Mouse (Mus musculus) MEL (cell line): ENCODE results near the gene Ccdc3. TPM values are rescaled to one million over a fixed set of nuclear protein-coding genes. Genes with fewer than 3 reads are reported as not detected.

Experiments used
- DNase-seq: peaks from one replicate; pipeline ENCODE4 v3.0.0; 2011; ENCODE audit warnings: low read depth, low spot score
- H3K27ac ChIP-seq: 2 replicates; pipeline ENCODE4 v1.5.1; 2012; ENCODE audit warnings: low read depth, mild to moderate bottlenecking, control low read depth, low read length, moderate library complexity; ENCODE audit not compliant: control insufficient read depth
- H3K27me3 ChIP-seq, 2 experiments: fragments of 150-350 bp in 1 of 2; sonication (generic) in 1 of 2; 2 replicates each; pipeline ENCODE4 v1.6.1; 2012; ENCODE audit warnings: low read length in 2 of 2, mild to moderate bottlenecking in 2 of 2, improper control_type of control experiment in 1 of 2, moderate library complexity in 1 of 2; ENCODE audit not compliant: insufficient read depth in 2 of 2, control insufficient read depth in 1 of 2
- H3K36me3 ChIP-seq, 2 experiments: 2 replicates each; pipeline ENCODE4 v1.6.1; 2012 to 2014; ENCODE audit warnings: low read length in 2 of 2, improper control_type of control experiment in 1 of 2, inconsistent platforms in 1 of 2, mild to moderate bottlenecking in 1 of 2; ENCODE audit not compliant: insufficient read depth in 2 of 2, control insufficient read depth in 1 of 2
- H3K4me1 ChIP-seq, 2 experiments: fragments of 150-350 bp in 1 of 2; sonication (generic) in 1 of 2; 2 replicates each; pipeline ENCODE4 v1.6.1; 2012; ENCODE audit warnings: low read length in 2 of 2, improper control_type of control experiment in 1 of 2, mild to moderate bottlenecking in 1 of 2; ENCODE audit not compliant: insufficient read depth in 2 of 2, control insufficient read depth in 1 of 2
- H3K4me3 ChIP-seq, 2 experiments: fragments of 150-350 bp in 1 of 2; sonication (generic) in 1 of 2; 2 replicates each; pipeline ENCODE4 v1.5.1; 2012; ENCODE audit warnings: low read depth in 2 of 2, low read length in 2 of 2, mild to moderate bottlenecking in 2 of 2, moderate library complexity in 2 of 2, control low read depth in 1 of 2, improper control_type of control experiment in 1 of 2; ENCODE audit not compliant: control insufficient read depth in 1 of 2, insufficient read depth in 1 of 2
- H3K79me2 ChIP-seq: 2 replicates; pipeline ENCODE4 v1.6.1; 2012; ENCODE audit warnings: mild to moderate bottlenecking, low read length, moderate library complexity; ENCODE audit not compliant: control insufficient read depth, poor library complexity, insufficient read depth
- H3K9ac ChIP-seq: 2 replicates; pipeline ENCODE4 v1.6.1; 2012; ENCODE audit warnings: low read depth, mild to moderate bottlenecking, control low read depth, low read length, moderate library complexity; ENCODE audit not compliant: control insufficient read depth, poor library complexity, severe bottlenecking
- H3K9me3 ChIP-seq: fragments of 150-350 bp; sonication (generic); replicated peaks from 2 replicates; pipeline ENCODE4 v1.6.1; 2012; ENCODE audit warnings: mild to moderate bottlenecking, low read length, improper control_type of control experiment, moderate library complexity; ENCODE audit not compliant: insufficient read depth
- BHLHE40 ChIP-seq: IDR thresholded peaks from 2 replicates; pipeline ENCODE4 v1.6.1; 2012; ENCODE audit warnings: low read depth, mild to moderate bottlenecking, inconsistent platforms, low read length, improper control_type of control experiment, borderline replicate concordance
- CHD1 ChIP-seq: IDR thresholded peaks from 2 replicates; pipeline ENCODE4 v1.6.1; 2012; ENCODE audit warnings: low read depth, mild to moderate bottlenecking, inconsistent platforms, low read length, improper control_type of control experiment
- CHD2 ChIP-seq: IDR thresholded peaks from 2 replicates; pipeline ENCODE4 v1.6.1; 2011; ENCODE audit warnings: low read length, improper control_type of control experiment
- ELF1 ChIP-seq: IDR thresholded peaks from 2 replicates; pipeline ENCODE4 v1.6.1; 2014; ENCODE audit warnings: low read depth, mild to moderate bottlenecking, inconsistent platforms, low read length, improper control_type of control experiment, moderate library complexity
- EP300 ChIP-seq, 2 experiments: IDR thresholded peaks; 2 replicates each; pipeline ENCODE4 v1.6.1; 2011; ENCODE audit warnings: improper control_type of control experiment in 2 of 2, low read length in 2 of 2, low read depth in 1 of 2, mild to moderate bottlenecking in 1 of 2
- ETS1 ChIP-seq: IDR thresholded peaks from 2 replicates; pipeline ENCODE4 v1.6.1; 2012; ENCODE audit warnings: low read depth, mild to moderate bottlenecking, inconsistent platforms, low read length, improper control_type of control experiment, moderate library complexity
- KAT2A ChIP-seq: conservative IDR thresholded peaks from 2 replicates; pipeline ENCODE4 v1.6.1; 2012; ENCODE audit warnings: low read depth, low read length, improper control_type of control experiment, inconsistent platforms
- MXI1 ChIP-seq: IDR thresholded peaks from 2 replicates; pipeline ENCODE4 v1.6.1; 2011; ENCODE audit warnings: mild to moderate bottlenecking, low read depth, low read length, improper control_type of control experiment
- MYB ChIP-seq: IDR thresholded peaks from 2 replicates; pipeline ENCODE4 v1.6.1; 2011; ENCODE audit warnings: mild to moderate bottlenecking, low read depth, low read length, improper control_type of control experiment
- MYC ChIP-seq: IDR thresholded peaks from 2 replicates; pipeline ENCODE4 v1.6.1; 2011; ENCODE audit warnings: low read depth, mild to moderate bottlenecking, low read length, improper control_type of control experiment, moderate library complexity
- POLR2AphosphoS5 ChIP-seq: IDR thresholded peaks from 2 replicates; pipeline ENCODE4 v1.6.1; 2012; ENCODE audit warnings: low read depth, borderline replicate concordance, mild to moderate bottlenecking, inconsistent platforms, low read length, moderate library complexity, mixed read lengths
- RAD21 ChIP-seq: IDR thresholded peaks from 2 replicates; pipeline ENCODE4 v1.6.1; 2011; ENCODE audit warnings: mild to moderate bottlenecking, low read depth, low read length, improper control_type of control experiment
- RCOR1 ChIP-seq: IDR thresholded peaks from 2 replicates; pipeline ENCODE4 v1.6.1; 2012; ENCODE audit warnings: low read depth, mild to moderate bottlenecking, inconsistent platforms, low read length, improper control_type of control experiment
- SIN3A ChIP-seq: IDR thresholded peaks from 2 replicates; pipeline ENCODE4 v1.6.1; 2012; ENCODE audit warnings: low read length, improper control_type of control experiment, inconsistent platforms
- SMC3 ChIP-seq: IDR thresholded peaks from 2 replicates; pipeline ENCODE4 v1.6.1; 2011; ENCODE audit warnings: low read depth, low read length, improper control_type of control experiment
- TCF12 ChIP-seq: IDR thresholded peaks from 2 replicates; pipeline ENCODE4 v1.6.1; 2014; ENCODE audit warnings: low read depth, mild to moderate bottlenecking, inconsistent platforms, low read length, improper control_type of control experiment, moderate library complexity
- UBTF ChIP-seq: IDR thresholded peaks from 2 replicates; pipeline ENCODE4 v1.6.1; 2012; ENCODE audit warnings: low read depth, mild to moderate bottlenecking, inconsistent platforms, low read length, improper control_type of control experiment, moderate library complexity, borderline replicate concordance; ENCODE audit not compliant: insufficient read depth
- ZMIZ1 ChIP-seq: IDR thresholded peaks from 2 replicates; pipeline ENCODE4 v1.6.1; 2012; ENCODE audit warnings: low read depth, mild to moderate bottlenecking, inconsistent platforms, low read length, improper control_type of control experiment, moderate library complexity
- polyA plus RNA-seq, 2 experiments: library from polyadenylated mRNA; stranded (reverse) in 1 of 2; unstranded in 1 of 2; fragments of >175 nt in 1 of 2; fragments of >200 nt in 1 of 2; gene quantifications; 2 replicates each; pipeline versions ENCODE4 v1.2.1 to v1.2.4; 2012; ENCODE audit warnings: low replicate concordance in 2 of 2, low read depth in 1 of 2; ENCODE audit not compliant: insufficient read length in 2 of 2, insufficient read depth in 1 of 2, missing spikeins in 1 of 2
- total RNA-seq: library from RNA; depleted of rRNA; stranded (reverse); fragments of 300-350 nt; gene quantifications from 2 replicates; pipeline ENCODE4 v1.2.3, GENCODE M21; 2012

The Ccdc3 gene
- total and polyA plus RNA-seq, 3 experiments, result not detected

DNA sequence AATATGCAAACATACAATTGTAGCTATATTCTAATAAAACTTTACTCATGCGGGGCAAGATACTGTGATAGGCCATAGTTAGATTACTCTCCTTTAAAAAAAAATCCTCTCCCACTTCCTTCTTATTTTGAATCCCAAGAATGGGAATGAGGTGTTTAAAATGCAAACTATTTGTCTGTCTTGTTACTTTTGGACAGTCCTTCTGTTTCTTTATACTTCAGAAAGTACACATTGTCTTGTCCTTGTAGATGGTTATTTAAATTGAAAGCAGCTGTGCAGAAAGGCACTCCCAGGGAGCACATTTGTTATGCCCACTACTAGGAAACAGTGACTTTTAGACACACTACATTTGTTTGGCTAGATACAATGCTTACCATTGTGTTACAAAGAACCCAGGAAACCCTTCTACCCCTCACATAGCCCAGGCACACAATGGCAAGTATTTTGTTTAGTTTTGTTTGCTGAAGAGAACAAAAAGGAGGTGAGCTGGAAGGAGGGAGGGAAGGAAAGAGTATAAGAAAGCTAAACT, 82.3 kb downstream of the Ccdc3 start (continued):
- TF ChIP-seq UBTF, result no peak
- TF ChIP-seq, all 39 proteins: peak for 0

DNA sequence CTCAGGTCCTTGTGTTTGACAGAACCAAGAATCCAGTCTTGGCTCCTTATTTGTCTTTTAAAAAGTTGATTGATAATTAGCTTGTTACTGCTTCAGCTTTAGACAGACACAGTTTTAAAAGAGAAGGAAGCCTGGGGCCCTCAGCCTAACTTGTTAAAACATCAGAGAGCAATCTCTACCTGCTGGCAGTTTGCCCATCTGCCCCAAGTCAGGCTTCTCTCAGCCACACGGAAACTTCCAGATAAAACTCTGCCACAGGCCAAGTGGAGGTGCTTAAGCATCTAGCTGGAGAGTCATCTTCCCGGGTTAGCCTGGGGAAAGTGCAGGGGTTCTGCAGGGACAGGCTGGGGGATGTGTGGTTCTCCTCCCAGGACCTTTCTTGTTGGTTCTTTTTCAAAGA, 85.0 kb downstream of the Ccdc3 start:
- Histone ChIP-seq H3K9ac (no peak overlapping the region), H3K79me2 (no peaks in the 10 kb centered on the region), H3K36me3 (no peaks in the 10 kb centered on the region), H3K4me1 (no peaks in the 10 kb centered on the region), H3K4me3 (no peak overlapping the region), H3K27ac (no peak overlapping the region), H3K9me3 (no peaks in the 10 kb centered on the region), H3K27me3 (no peaks in the 10 kb centered on the region)
- TF ChIP-seq POLR2AphosphoS5 (no peak), RCOR1 (peak; percentile 42; the same call in 1 of the 2 replicates), KAT2A (no peak), MYC (no peak), EP300 (IDR thresholded peaks at IDR 0.05; ENCODE audit: low read depth in 1 of 2, low read length in 2 of 2) (0 out of 4 replicates have a peak, but pooled peaks of 1 of the 2 experiments have one; percentile 25), SMC3 (no peak), CHD2 (no peak), SIN3A (no peak), MYB (no peak)
- DNase-seq, result peak; percentile 61

GRCm38 (mm10) chr2:5236846-5237482, 99.4 kb downstream of the Ccdc3 start:
- Histone ChIP-seq H3K9me3 (no peaks in the 10 kb centered on the region), H3K36me3 (no peaks in the 10 kb centered on the region), H3K27me3 (peaks cover 2 to 5% of the 10 kb centered on the region in 2 experiments), H3K79me2 (no peaks in the 10 kb centered on the region), H3K4me1 (no peaks in the 10 kb centered on the region), H3K27ac (no peak overlapping the region), H3K4me3 (no peak overlapping the region), H3K9ac (no peak overlapping the region)
- no peak for DNase-seq
- TF ChIP-seq ELF1 (no peak), MXI1 (no peak), ZMIZ1 (no peak), CHD1 (no peak), RAD21 (no peak), TCF12 (no peak), KAT2A (no peak), ETS1 (no peak), EP300 (IDR thresholded peaks at IDR 0.05; ENCODE audit: low read depth in 1 of 2, low read length in 2 of 2) (no peak), POLR2AphosphoS5 (no peak), BHLHE40 (no peak)
